Mouse (Mus musculus): ENCODE results near the gene Ndufa10. TPM values are rescaled to one million over a fixed set of nuclear protein-coding genes. Genes with fewer than 3 reads are reported as not detected.
"Not testable (repeated sequence)": the region's sequence is repeated elsewhere in the genome, so short reads cannot be mapped to it uniquely, and the experiment has no call there.

Gene Ndufa10
- total RNA-seq (2021): 100 to 1,000 TPM; 161 to 166 TPM

- peak; percentile 95 for DNase-seq
- intact Hi-C loops (cut with DNase I): loop anchor here (5.0 kb wide), 1 partner anchor 139 kb away; no protein-coding TSS in a partner anchor
Observed at GRCm38 (mm10) chr1:92473165-92474041, at the start of gene Ndufa10. Gene Ndufa10 (minus strand): TSS chr1:92473860.

DNA sequence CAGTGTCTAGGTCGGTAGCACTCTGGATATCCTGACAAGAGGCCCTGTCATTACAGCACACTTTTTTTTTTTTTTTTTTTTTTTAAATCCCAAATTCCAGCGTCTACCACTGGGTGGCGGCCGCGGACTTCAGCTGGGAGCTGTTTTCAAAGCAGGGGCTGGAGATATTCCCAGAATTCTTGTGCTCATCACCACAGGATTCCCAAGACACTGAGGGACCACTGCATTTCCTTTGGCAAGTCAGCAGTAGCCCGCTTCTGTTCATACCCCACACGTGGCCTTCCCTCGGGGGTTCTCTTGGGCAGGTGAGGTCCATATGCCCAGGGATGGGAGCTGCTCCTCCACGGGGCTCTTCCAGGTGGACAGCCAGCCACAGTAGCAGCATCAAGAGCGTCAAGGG lies 47.7 kb upstream of the Ndufa10 start:
- DNase-seq: peak; percentile 60
- intact Hi-C loops (cut with DNase I): loop anchor here (5.0 kb wide), 3 partner anchors 91 to 311 kb away; partner anchors contain the start of genes Gpc1 and Otos

DNA sequence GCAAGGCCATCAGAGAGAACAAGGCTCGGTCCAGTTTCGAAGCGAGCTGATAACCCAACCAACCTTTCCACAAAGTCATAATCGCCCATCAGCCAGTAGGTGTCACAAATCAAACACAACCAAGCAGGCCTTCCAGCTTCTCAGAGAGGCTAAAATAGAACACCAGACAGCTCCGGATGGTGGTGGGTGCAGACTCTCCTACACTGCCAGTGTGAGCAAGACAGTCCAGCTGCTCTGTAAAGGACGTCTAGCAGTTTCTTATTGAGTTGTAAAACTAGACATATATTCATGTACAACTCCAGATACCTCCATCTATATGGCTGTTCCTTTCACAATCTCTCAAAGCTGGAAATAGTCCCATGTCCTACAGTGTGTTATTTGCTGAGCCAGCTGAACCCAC lies 45.4 kb upstream of the Ndufa10 start:
- intact Hi-C loops (cut with DNase I): no loop called here
- DNase-seq: no peak

GRCm38 (mm10) chr1:92518561-92518960 lies 44.9 kb upstream of the Ndufa10 start, which contains the start of gene Olfr1414:
Gene Olfr1414 (minus strand): TSS chr1:92518661.
- DNase-seq: no peak
- intact Hi-C loops (cut with DNase I): no loop called here

DNA sequence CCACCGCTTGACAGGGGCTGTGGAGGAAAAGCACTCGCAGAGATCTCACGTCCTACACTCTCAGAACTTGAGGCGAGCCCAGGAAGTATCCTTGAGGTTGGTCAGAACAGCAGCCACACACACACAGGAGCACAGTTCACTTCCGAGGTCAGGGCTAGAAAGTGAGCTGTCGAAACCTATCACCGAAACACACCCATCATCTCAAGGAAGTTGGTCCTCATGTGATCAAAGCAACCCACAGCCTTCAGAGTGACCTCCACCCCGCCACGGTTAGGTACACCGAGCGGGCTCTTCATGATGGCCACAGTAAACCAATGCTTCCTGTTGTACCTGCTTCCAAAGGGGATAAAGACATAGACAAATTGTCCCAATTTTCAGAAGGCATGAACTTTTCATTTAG lies 41.7 kb upstream of the Ndufa10 start:
- no peak for DNase-seq
- intact Hi-C loops (cut with DNase I): no loop called here

GRCm38 (mm10) chr1:92511646-92512045 lies 38.0 kb upstream of the Ndufa10 start:
- DNase-seq; intact Hi-C loops (cut with DNase I): not testable (repeated sequence)

- DNase-seq: no peak
- intact Hi-C loops (cut with DNase I): no loop called here
Observed at GRCm38 (mm10) chr1:92496001-92496400, 22.3 kb upstream of the Ndufa10 start, which contains the start of gene Olfr1415. Gene Olfr1415 (minus strand): TSS chr1:92496101.

DNA sequence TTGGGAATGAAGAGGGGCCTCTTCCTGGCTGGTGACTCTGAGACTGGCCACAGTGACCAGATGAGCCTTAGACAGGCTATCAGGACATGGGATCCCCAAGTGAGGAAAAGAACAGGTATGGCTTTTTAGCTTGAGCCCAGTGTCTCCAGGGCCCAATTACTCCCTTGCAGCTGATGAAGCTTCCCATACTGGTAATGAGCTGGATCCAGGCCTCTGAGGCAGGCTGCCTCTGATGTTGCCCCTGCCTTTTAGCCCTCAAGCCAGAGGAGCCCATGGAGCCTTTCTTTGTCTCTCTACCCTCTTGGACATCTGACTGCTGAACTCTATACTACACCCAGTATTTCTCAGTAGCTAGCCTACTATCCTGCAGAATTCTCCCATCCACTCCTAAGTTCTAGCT lies 11.4 kb upstream of the Ndufa10 start, which contains the start of gene Olfr1416:
Gene Olfr1416 (minus strand): TSS at position 101 of the 400 bp plus-strand sequence.
- DNase-seq: no peak
- intact Hi-C loops (cut with DNase I): no loop called here

- intact Hi-C loops (cut with DNase I): loop anchor here (5.0 kb wide), 1 partner anchor 138 kb away; no protein-coding TSS in a partner anchor
- no peak for DNase-seq
Observed at GRCm38 (mm10) chr1:92474066-92474578, 462 bp upstream of the Ndufa10 start.

- intact Hi-C loops (cut with DNase I): loop anchor here (10.0 kb wide), 1 partner anchor 924 kb away; the partner anchor contains the start of gene Asb1
- no peak for DNase-seq
Observed at GRCm38 (mm10) chr1:92468891-92469290, 4.8 kb downstream of the Ndufa10 start.

- no peak for DNase-seq
- intact Hi-C loops (cut with DNase I): no loop called here
Observed at GRCm38 (mm10) chr1:92458416-92458815, 15.2 kb downstream of the Ndufa10 start.

- intact Hi-C loops (cut with DNase I): no loop called here
Observed at GRCm38 (mm10) chr1:92457758-92458157, 15.9 kb downstream of the Ndufa10 start.

DNA sequence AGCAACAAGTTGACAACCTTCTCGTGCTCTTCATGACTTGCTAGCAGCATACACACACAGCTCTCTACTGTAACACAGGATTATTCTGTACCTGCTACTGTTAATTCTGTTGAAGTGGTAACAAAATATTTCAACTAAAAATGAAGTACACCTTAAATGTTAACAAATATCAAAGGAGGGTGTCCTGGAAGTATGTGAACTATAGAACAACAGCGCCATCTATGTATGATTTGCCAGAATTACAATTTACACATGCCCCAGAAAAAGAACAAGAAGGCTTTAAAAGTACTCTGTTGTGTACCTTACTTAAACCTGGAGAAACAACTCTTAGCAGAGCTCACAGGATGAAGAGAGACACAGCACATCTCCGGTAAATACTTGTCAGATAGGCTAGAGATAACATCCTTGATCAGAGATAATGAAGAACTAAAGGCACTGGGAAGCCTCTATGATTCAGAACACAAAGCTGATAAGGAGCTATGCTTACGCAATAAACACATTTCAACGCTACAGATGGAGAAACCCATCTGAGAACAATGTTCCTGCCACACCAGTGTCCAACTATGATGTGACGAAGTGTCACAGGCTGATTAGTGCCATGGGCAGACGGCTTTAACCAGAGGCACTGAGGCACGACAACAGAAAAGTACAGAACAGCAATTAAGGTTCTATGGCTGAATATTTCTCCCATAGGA lies 19.8 kb downstream of the Ndufa10 start:
- DNase-seq: no peak
- intact Hi-C loops (cut with DNase I): loop anchor here (5.0 kb wide), 2 partner anchors 277 to 477 kb away; no protein-coding TSS in a partner anchor

More at GRCm38 (mm10) chr1:92457758-92458157, 15.9 kb downstream of the Ndufa10 start:
- no peak for DNase-seq

- DNase-seq: no peak
- intact Hi-C loops (cut with DNase I): no loop called here
Observed at GRCm38 (mm10) chr1:92448293-92448692, 25.4 kb downstream of the Ndufa10 start.

- intact Hi-C loops (cut with DNase I): no loop called here
- DNase-seq: no peak
Observed at GRCm38 (mm10) chr1:92441453-92442063, 32.1 kb downstream of the Ndufa10 start.

GRCm38 (mm10) chr1:92440066-92440750 lies 33.5 kb downstream of the Ndufa10 start:
- DNase-seq: no peak
- intact Hi-C loops (cut with DNase I): no loop called here

DNA sequence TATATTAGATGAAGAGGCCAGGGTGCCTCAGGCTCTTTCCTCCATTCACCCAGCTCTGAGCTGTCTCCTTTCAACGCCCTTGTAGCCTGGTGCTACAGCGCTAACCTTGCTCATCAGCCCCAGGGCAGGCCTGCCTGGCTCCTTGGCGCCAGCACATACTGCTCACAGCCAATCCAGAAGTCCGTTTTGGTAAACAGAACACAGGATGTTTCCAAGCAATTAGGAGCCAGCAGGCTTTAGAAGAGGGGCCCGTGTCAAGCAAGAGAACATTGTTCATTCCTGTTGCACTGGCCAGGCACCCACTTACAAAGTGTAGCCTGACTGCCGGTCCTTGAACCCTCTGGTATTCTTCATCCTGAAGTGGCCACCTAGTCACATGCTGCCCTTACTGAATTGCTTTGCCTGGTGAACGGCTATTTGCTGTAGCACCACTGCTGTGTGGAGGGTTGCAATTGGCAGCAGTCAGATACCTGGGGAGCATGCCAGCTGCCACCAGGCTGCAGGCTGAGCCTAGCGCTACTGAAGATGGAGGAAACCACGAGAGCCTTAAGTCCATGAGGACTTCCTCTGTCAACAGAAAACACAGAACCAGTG lies 35.9 kb downstream of the Ndufa10 start:
- DNase-seq: peak; percentile 82
- intact Hi-C loops (cut with DNase I): no loop called here

DNA sequence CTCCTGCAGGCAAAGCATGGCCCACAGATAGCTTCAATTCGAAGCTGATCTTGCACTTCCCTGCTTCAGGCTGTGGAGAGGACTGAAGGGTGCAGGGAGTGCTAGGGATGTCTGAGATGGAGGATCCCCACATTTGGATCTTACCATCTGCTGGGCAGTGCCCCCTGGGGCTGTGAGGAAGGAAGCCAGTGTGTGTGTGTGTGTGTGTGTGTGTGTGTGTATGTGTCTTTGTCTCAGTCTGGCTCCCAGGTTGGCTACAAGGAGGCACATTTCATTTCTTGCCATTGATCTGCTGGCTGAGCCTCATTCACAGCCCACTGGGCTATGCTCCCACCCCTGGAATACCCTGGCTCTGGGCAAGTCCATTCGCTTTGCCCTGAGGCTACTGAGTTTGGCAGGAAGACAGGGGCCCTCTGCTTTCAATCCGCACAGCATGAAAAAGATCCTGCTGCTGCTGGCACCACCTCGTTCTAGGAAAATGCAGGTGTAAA lies 36.8 kb downstream of the Ndufa10 start:
- intact Hi-C loops (cut with DNase I): no loop called here
- DNase-seq: peak; percentile 70

DNA sequence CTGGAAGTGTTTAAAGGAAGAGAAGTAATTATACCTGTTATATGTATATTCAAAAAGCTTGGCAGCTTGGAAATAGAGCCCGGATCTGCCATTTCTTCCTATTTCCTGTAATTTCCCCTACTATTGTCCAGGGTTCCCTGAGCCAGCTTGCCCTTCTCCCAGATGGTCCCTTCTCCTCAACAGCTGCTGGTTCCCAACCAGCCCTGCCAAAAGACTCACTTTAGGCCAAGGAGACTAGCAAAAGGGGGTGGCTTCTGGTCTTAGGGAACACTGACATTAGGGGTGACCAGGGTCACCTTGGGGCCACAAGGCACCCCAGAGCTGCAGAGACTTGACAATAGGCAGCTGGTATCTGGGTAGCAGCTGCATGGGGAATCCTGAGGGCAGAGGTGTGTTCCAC lies 38.7 kb downstream of the Ndufa10 start:
- peak; percentile 32 for DNase-seq
- intact Hi-C loops (cut with DNase I): no loop called here

Measured in left cerebral cortex, postnatal 4 days (tissue).